Mouse (Mus musculus): ENCODE data around the gene Galntl6.

Galntl6 gene

DNA sequence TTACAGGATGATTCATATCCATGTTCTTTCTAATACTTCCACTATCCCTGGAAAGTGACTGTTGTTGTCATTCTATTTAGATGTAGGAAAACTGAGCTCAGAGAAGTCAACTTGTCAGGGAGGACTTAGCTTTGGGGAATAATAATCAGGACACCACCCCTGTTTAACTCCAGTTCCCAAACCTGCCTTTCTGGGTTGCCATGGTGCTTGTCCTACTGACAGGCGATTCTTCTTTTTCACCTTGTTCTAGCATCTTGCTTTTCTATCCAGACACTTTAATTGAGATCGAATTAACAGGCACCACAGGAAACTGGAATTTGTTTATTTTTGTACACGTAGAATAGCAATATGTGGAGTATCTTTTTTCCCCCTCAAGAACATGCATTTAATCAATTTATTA lies 953.3 kb downstream of the Galntl6 start:
- DNase-seq: no peak

DNA sequence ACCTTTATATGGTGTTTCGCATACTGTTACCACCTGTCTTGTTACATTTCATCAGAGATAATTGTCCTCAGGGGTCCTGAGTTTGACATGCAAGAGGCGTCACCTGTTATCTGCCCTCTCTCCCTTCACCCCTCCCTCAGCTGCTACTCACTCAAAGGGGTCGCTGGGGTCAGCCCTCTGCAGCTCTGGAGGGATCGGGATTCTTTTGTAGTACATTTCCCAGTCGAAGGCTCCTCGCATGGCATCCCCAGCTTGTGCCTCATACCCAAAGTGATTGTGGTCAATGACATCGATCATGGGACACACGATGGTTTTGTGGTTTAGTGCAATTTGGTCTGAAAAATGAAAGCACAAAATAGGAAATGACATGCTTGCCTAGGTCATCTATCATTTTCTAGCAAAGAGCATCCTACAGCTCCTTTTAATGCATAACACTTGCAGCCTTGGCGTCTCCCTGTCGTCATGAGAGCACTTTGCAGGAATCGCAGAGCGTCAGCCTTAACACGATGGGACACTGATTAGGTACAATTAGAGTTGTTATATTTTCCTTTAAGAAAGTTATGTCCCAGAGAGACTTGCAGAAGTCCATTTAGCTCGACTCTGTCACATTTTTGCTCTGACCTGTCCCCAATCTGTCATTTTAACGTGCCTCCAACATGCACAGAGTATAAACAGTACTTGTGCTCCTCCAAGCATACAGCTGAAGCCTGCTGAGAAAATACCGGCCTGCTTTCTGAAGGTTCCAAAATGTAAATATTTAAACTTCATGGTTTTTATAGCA lies 954.1 kb downstream of the Galntl6 start:
- DNase-seq: no peak

DNA sequence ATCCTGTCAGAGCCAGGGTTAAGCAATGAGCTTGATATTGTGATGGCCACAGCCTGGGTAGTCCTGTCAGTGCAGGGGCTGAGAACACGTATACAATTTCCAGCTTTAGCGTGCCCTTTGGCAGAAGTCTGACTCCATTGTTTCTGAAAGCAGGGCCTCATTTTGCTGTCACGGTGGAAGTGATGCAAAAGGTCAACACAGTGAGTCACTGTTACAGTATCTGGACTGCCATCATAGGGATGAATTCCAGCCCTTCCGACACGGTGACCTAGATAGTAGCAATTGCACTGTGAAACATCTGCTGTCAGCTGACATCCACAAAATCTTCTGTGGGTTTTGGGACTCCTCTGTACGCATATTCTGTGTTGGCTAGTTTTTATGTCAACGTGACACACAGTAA lies 956.9 kb downstream of the Galntl6 start:
- no peak for DNase-seq

DNA sequence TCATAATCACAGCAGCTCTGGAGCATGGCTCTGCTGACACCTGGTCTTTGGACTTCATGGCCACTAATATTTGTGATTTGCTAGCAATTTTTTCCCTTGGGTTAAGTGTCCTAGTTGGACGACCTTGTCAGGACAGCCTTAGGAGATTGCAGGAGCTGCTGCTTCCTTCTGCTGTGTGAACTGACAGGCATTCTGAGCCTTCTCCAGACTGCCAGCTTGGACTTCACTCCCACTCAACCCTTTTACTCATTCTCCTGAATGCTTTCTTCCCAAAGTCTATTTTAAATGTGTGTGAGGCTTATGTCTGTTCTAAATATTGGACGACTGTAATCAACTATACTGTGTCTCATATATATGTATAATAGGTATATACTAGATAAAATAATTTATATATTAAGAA lies 971.3 kb downstream of the Galntl6 start:
- peak in 1 of 2 experiments; percentile 4 for DNase-seq

DNA sequence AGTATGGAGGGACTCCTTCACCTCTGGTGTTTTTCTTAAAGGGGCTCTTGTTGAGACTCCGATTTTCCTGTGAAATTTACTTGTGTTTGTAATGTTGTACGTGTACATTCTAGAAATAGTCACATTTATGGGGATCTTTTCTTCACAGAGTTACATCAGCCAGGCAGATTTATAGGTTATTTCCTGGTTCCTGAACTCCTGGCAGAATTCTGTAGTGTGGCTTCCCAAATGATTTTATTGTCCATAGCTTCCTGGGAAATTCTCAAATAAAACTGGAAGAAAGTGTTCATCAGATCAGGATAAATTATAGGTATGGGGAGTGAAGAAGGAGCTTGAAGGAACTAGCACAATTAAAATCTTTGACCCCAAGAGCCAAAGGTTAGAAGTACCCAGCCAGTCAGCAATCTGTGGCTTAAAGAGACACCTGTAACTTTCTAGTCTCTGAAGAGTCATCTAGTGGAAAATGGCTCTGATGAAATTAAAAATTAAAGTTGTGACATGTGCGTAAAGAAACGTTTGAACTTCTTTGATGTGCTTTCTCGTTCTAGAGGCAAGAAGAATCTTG lies 972.5 kb downstream of the Galntl6 start:
- DNase-seq: peak; percentile 12 to 21

DNA sequence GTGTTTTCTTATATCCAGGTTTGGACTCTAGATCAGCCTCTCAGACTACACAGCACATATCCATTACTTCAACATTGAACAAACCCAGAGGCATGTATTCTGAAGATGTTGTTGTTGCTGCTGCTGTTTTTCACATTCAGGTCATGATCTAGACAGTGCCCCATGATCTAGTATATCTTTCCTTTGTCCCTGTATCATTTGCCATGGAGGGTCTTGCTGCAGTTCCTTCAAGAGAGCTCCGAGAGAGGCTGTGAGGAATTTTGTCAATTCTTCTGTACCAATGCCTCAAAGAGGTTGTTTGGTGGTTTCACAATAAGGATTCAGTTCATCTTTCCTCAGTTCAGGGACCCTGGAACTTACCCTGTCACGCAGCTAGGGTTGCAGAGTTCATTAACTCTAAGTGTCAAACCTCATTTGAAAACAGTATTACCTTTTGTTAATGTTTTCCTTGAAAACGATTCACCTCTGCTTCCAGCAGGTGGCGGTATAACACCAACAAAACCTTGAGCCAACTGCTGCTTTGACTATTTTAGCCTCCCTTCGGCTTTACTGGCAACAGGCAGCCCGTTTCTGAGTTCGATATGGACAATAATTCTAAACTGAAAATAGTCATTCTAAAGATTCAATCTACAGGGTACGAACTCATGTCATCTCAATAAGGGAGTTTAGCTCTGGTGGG lies 973.1 kb downstream of the Galntl6 start:
- DNase-seq: peak; percentile 57 to 76

DNA sequence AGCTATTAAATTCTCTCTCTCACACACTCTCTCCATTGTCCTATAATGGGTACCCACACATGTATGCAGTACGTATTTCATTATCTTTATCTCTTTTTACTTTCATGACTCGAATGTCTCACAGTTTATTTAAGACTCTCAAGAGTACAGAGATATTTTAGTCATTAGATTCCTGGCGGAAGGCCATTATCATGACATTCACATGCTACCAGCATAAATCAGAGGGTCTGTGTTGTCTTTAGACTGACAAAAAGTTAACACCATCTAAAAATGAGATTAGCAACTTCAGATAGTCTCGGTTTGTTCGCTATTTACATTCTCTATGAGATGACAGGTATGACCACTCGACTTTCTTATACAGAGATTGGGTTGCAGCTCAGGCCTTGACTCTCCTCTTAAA lies 985.4 kb downstream of the Galntl6 start:
- no peak for DNase-seq

DNA sequence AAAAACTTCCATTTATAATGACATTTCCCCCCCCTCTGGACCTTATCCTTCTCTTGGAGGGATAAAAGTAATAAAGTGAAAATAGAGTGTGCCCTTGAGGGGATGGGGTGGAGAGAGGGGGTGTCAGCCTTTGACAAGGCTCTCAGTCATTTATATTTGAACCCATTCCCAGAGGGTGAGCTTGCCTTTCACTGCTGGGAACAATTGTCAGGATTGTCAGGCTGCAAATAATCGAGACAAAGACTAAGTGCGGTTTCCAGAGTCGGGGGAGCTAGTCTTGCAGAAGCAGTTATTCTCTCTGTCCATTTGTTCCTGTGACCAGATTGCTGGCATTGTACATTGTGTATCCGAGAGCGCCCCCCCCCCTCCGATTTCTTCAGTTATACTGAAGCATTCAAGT lies 988.9 kb downstream of the Galntl6 start:
- no peak for DNase-seq

DNA sequence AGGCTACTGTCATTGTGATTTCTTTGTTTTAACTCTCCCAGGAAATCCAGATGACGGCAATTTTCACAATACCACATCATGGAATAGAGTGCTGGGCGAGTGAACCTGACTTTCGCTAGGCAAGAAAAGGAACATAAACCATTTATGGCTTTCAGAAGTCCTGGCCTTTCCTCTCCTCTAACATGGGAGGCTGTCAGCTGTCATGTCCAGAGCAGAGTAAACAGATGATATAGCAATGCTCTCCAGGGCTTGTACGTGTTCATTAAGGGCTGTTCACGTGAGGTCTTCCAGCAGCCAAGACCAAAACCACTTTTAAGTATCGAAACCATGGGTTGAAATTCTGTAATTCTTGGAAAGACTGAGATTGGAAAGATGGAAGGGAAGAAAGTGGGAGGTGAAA lies 989.3 kb downstream of the Galntl6 start:
- DNase-seq: no peak

DNA sequence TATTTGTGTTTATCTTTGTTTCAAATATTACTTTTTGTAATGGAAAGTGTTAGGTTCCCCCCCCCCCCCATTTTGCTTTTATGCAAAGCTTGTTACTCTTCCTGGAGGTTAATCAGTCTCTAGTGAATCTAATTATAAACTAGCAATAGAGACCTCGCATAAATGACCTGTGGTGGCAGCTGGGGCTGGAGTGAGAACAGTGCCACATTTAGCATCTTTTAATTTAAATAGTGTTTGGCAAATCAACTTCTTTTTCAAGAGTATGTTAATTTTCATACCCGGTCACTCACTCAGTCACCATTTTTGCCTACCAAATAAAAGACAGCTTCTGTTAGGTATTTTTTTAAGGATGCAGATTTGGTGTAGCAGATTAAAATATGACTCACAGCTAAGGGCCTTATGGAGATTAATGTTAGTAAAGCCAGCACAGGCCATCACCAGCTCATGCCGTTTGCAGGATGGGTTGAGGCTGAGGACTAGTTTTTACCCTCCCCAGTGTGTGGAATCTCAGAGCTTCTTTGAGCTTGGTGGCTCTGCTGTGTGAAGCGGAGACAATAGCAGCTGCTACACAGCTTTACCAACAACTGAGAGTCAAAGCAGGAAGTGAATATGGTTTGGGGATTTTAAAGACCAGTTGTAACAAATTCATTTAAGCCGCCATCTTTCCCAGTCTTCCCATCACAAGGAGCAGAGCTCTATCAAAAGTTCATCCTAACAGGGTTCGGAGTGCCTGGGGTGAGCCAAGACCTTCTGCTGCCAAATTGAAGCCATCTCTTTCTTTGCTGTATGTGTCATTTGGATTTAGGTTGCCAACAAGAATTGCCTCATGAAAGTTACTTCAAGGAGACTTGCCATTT lies 990.0 kb downstream of the Galntl6 start:
- no peak for DNase-seq

DNA sequence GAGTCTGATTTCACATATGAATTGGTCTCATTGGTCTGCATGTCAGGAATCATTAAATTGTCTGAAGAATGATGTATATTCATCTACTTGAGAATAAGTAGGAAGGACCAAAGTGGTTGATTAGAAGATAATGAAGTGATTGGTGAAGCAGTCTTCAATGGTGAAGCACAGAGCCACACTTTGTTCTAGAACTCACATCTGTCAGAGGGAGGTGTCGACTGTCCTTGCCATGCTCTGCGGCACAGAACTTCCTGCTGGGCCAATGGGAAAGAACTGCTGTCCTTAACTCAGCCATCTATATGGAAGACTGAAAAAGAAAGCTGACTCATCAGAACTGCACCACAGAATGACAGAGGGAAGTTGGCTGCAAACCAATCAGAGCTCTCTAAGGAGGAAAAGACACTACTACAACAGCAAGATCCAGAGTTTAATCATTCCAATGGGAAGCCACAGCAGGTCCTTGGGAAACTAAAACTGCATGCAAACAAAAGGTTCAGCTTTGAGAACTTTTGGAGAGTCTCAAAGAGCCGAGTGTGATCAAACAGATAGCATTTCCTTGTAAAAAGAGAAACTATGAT lies 992.0 kb downstream of the Galntl6 start:
- no peak for DNase-seq

DNA sequence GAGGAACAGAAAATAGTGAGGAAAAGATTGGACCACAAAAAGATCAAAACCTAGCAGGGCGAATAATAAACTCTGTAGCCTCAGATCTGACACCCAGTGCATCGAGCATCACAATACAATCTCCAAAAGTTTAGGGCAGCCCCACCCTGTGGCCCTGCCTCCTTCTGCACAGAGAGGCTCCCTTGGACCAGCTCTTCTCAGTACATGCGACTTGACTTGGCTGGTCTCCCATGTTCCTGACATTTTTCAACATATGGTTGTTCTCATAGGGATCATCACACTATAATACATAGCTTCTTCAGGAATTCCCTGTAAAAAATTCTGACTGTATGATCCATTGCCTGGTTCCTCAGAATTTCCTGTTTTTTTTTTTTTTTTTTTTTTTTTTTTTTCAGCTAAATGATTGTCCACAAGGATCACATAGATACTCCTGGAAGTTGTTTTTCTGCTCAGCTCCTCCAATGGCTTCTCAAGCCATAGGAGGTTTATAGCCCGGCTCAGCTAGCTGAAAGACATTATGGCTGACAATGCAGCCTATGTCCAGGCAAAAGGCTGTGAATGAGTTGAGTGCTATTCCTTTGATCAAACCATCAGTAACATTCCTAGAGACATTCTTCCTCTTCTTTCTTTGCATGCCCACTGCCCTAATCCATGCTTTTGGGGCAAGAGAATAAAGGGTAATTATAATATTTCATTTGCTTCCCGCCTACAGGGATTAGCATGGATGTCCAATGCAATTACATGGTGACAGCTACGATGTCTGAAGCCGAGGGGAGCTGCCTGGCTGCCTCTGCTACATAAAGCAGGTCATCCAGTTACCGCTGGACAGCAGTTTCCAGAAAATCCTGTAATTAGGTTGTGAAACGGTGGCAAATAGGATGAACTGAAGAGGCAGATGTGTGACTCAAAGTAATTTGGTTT lies 993.5 kb downstream of the Galntl6 start:
- no peak for DNase-seq

DNA sequence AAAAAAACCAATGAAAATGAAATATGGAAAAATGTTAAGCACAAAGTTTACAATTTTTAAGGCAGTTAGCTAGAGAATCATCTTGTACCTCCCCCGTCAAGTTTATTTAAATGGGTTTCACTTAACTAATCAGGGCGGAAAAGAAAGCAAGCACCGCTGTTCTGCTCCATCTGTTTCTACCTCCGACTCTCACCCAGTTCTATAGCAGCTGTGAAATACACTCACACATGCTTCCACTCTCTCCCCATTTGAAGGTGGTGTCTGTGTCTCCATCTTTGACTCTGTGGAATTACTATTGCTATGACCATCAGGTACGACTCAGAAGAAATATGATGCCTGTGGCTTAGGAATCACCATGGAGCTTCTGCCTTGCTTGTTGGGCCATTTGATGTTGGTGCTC lies 1019.1 kb downstream of the Galntl6 start:
- no peak for DNase-seq

DNA sequence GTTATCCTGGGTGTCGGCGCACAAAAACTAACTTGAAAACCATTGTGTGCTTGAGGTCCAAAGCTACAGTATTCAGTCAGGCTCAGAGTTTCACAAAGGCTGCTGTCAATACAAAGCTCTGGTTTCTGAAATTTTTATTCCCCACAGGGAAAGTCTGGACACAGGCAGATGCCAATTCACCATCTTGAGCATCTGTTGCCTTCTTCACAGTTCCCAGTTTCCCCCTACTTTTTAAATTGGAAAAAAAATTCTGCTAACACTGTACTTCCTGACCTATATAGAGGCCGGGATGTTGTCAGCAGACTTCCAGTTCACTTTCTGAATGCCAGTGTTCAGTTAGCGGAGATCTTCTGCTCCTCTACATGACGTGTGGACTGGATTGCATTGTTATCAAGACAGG lies 1020.3 kb downstream of the Galntl6 start:
- DNase-seq: no peak

DNA sequence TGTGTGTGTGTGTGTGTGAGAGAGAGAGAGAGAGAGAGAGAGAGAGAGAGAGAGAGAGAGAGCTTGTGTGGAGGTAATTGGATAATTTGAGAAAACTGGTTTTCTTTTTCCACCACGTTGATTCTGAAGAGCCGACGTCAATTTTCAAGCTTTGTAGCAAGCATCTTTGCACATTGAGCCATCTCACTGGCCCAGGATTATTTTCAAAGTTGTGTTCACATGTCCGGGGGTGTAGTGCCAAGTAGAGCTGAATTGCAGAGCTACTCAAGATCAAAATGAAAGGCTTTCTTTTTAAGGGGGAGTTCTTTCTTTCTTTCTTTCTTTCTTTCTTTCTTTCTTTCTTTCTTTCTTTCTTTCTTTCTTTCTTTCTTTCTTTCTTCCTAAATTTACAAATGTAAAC lies 1022.3 kb downstream of the Galntl6 start:
- no peak for DNase-seq

DNA sequence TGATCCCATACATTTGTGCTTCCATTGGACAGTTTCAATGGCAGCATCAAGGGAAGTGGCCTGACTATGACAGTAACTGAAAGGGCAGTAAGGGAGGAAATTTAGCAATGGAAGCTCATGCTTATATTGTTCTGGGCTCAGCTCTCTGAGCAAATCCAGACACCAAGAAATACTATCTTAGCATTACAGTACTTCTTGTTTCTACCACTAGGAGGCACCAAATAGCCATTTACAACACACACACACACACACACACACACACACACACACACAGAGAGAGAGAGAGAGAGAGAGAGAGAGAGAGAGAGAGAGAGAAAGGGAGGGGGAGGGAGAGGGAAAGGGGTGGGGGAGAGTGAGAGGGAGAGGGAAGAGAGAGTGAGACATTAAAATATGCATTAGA lies 1023.6 kb downstream of the Galntl6 start:
- no peak for DNase-seq

DNA sequence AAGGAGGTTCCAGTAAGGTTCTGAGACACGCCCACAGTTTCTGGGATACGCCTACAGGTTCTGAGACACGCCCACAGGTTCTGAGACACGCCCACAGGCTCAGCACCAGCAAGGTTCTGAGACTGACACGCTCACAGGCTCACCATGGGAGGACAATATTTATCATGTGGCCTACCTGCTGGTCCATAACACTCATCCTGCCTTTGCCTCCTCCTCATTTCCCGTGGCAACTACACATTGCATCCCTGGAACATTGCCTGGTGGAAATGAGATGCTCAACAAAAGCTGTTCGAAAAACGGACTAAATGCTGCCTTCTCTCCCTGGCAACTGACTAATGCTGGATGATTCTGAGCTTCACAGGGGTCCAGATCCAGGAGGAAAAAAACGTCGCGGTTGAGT lies 1033.0 kb downstream of the Galntl6 start:
- no peak for DNase-seq

DNA sequence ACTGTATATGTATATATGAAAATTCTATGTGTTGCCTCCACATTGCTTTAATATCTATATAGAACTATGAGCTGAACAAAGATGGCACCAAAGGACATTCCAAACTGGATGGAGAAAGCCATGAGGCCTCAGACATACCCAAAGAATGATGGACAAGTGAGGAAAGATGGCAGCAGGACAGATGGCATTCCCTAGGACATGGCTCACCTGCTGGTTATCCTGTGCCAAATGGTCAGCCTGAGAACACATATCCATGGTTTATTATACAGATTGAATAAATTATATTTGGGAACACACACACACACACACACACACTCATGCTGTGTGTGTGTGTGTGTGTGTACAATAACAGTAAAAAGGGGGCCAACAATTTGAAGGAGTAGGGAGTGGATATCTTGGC lies 1063.4 kb downstream of the Galntl6 start:
- no peak for DNase-seq

DNA sequence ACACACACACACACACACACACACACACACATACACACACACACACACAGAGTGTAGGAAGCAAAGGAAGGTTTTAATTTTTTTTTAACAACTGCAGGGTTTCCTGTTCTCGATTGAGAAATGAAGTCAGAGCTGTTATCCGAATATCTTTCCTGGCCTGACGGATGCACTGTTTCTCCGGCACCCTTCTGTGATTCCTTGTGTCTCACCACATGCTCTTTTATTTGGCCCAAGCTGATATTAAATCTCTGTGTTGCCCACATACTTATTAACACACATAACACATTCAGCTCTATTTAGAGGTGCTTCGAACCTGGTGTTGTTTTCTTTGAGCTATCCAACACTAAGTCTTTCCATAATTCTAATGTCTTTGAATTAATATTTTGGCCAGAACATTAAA lies 1069.0 kb downstream of the Galntl6 start:
- DNase-seq: no peak

DNA sequence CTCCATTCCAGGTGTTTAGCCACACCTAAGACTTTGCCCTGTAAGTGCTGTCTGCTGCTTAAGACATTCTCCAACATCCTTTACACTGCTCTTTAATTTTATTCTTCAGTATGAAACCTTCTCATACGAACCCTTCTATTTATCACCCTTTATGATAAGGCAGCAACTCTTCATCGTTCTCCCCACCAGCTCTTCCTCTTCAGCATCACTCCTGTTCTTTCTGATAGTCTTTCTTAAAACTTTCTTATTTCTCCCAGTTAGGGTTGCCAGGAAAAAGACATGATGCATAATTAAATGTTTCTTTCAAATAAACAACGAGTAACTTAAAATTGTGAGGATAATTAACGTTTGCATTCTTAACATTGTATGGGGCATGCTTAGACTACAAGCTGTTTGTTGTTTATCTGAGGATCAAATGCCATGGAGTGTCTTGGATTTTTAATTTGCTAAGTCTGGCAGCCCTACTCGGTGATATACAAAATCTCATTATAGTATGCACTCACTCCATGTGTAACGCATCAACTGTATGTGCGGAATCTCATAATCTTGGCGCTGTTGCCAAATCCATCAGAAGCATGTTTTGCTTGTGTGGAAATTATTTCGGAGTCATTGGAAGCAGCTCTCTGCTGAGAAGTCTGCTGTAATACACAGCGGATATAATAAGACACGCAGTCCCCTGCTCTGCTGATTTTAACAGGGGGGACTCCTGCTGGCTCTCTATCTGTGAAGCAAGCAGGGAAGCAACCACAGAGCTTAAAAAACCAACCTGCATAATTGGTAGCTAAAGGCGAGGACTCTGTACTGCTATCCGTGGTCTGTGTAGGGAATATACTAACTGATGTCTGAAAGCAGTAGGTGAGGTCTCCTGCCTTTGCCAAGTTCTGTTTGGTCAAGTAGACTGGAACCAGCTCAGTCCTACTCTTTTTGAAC lies 1069.7 kb downstream of the Galntl6 start:
- no peak for DNase-seq

DNA sequence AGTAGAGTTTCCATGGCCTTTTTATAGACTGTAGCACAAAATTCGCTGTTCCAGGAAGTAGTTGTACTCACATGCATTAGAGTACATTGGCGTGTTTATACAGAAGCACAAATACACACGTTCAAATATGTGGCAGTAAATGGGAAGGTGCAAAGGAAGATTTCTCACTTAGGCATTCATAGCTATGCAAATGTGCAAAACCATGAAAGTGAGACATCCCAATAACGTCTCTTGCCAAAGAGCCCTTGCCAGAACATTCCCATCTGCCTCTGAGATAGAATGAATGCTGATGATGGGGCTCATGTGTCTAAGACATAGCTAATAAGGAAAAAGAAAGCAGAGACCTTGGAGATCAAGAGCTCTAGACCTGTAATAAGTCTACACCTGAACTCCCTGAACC lies 1071.0 kb downstream of the Galntl6 start:
- DNase-seq: no peak
